Mouse (Mus musculus) liver, embryonic 14.5 days (tissue): ENCODE results near the gene Gjb4. TPM values are rescaled to one million over a fixed set of nuclear protein-coding genes. Genes with fewer than 3 reads are reported as not detected.

ENCODE experiments used
- ATAC-seq: fragments of 200-750 bp; cut with Nextera tagmentation; 2 replicates; pipeline ENCODE4 v1.8.0; 2017; ENCODE audit warnings: moderate number of reproducible peaks, mild to moderate bottlenecking, moderate library complexity; ENCODE audit not compliant: insufficient read depth
- DNase-seq, 3 experiments: peaks; one replicate each; pipeline ENCODE4 v3.0.0-alpha.2; 2012 to 2013; ENCODE audit warnings: low read depth in 3 of 3, low spot score in 3 of 3
- H3K27ac ChIP-seq: fragments of 300-500 bp; sonication (generic); 2 replicates; pipeline ENCODE4 v1.5.1; 2014; ENCODE audit warnings: moderate library complexity, mild to moderate bottlenecking, control low read depth, inconsistent platforms
- H3K27me3 ChIP-seq: fragments of 300-500 bp; sonication (generic); 2 replicates; pipeline ENCODE4 v1.6.1; 2014; ENCODE audit warnings: mild to moderate bottlenecking, low read length, moderate library complexity; ENCODE audit not compliant: control insufficient read depth, insufficient read depth
- H3K36me3 ChIP-seq: fragments of 300-500 bp; sonication (generic); replicated peaks from 2 replicates; pipeline ENCODE4 v1.6.1; 2014; ENCODE audit warnings: low read depth; ENCODE audit not compliant: control insufficient read depth, insufficient read depth
- H3K4me1 ChIP-seq, 2 experiments: fragments of 200-500 bp in 1 of 2; fragments of 300-500 bp in 1 of 2; sonication (generic) in 1 of 2; replicated peaks; 2 replicates each; pipeline ENCODE4 v1.6.1; 2012 to 2014; ENCODE audit warnings: antibody characterized with exemption in 1 of 2, inconsistent platforms in 1 of 2, low read length in 1 of 2; ENCODE audit not compliant: control insufficient read depth in 2 of 2, insufficient read depth in 2 of 2
- H3K4me2 ChIP-seq: fragments of 300-500 bp; sonication (generic); 2 replicates; pipeline ENCODE4 v1.6.1; 2014; ENCODE audit warnings: low read depth, mild to moderate bottlenecking, control low read depth, moderate library complexity
- H3K4me3 ChIP-seq, 2 experiments: fragments of 200-500 bp in 1 of 2; fragments of 300-500 bp in 1 of 2; sonication (generic) in 1 of 2; 2 replicates each; pipeline ENCODE4 v1.5.1; 2012 to 2014; ENCODE audit warnings: low read depth in 2 of 2, low read length in 2 of 2, mild to moderate bottlenecking in 2 of 2, control low read depth in 1 of 2, inconsistent platforms in 1 of 2, moderate library complexity in 1 of 2; ENCODE audit not compliant: insufficient read depth in 1 of 2
- H3K9ac ChIP-seq: fragments of 300-500 bp; sonication (generic); replicated peaks from 2 replicates; pipeline ENCODE4 v1.6.1; 2014; ENCODE audit warnings: mild to moderate bottlenecking, control low read depth, moderate library complexity
- H3K9me3 ChIP-seq: fragments of 300-500 bp; sonication (generic); 2 replicates; pipeline ENCODE4 v1.6.1; 2016; ENCODE audit warnings: low read length, mixed read lengths; ENCODE audit not compliant: control insufficient read depth
- CTCF ChIP-seq: IDR thresholded peaks from 2 replicates; pipeline ENCODE4 v1.5.1; 2016; ENCODE audit warnings: antibody characterized with exemption, low read depth, control low read depth
- WGBS: fragments of 180-500 bp; shearing (Covaris S2); extraction: QIAGEN DNeasy Blood & Tissue Kit; methylation state at CpG from one replicate; pipeline ENCODE4 v1.1.7; 2014; ENCODE audit not compliant: insufficient replicate concordance; 5-methylcytosine and 5-hydroxymethylcytosine counted together
- polyA plus RNA-seq, 2 experiments: library from polyadenylated mRNA; depleted of rRNA in 1 of 2; stranded (reverse) in 1 of 2; unstranded in 1 of 2; fragments of >200 nt; fragmentation: Nextera tagmentation in 1 of 2; extraction: Ambion mirVana in 1 of 2; gene quantifications; 2 replicates each; pipeline versions ENCODE4 v1.2.1 to v1.2.3; 2012 to 2014

Gjb4 gene
- polyA plus RNA-seq, 2 experiments, result not detected

GRCm38 (mm10) chr4:127303796-127304195 is 50.1 kb downstream of the Gjb4 start:
- H3K9me3 ChIP-seq, result no peaks in the 10 kb centered on the region
- H3K4me2 ChIP-seq, result no peak overlapping the region
- no peaks in the 10 kb centered on the region for H3K27me3 ChIP-seq
- no peak for ATAC-seq
- H3K36me3 ChIP-seq, result no peaks in the 10 kb centered on the region
- TF ChIP-seq CTCF, result no peak
- H3K27ac ChIP-seq, result no peak overlapping the region
- 23% methylated on average over 3 of the region's 3 CpGs for WGBS
- no peak overlapping the region for H3K4me3 ChIP-seq
- H3K4me1 ChIP-seq, result no peaks in the 10 kb centered on the region
- no peak for DNase-seq
- no peak overlapping the region for H3K9ac ChIP-seq

Other genes starting within 250 kb of the Gjb4 start
- 3.2 and 3.4 TPM in 2 replicates for gene Tmem35b, start 230.4 kb downstream of the Gjb4 start, polyA plus RNA-seq (2012; rRNA removed)
- gene Tmem35b, start 230.4 kb downstream of the Gjb4 start, polyA plus RNA-seq (2014; fragmentation: Nextera tagmentation; extraction: Ambion mirVana), result 7.9 and 8.7 TPM in 2 replicates
- 0.28 and 0.32 TPM in 2 replicates for gene Dlgap3, start 184.9 kb downstream of the Gjb4 start, polyA plus RNA-seq (2012; rRNA removed)
- 0.23 and 0.24 TPM in 2 replicates for gene Dlgap3, start 184.9 kb downstream of the Gjb4 start, polyA plus RNA-seq (2014; fragmentation: Nextera tagmentation; extraction: Ambion mirVana)
- 11.9 and 14.5 TPM in 2 replicates for gene Smim12, start 110.3 kb downstream of the Gjb4 start, polyA plus RNA-seq (2012; rRNA removed)
- gene Smim12, start 110.3 kb downstream of the Gjb4 start, polyA plus RNA-seq (2014; fragmentation: Nextera tagmentation; extraction: Ambion mirVana), result 25.7 and 27.5 TPM in 2 replicates
- gene Gja4, start 40.0 kb downstream of the Gjb4 start, polyA plus RNA-seq (2012; rRNA removed), result 2.2 and 2.4 TPM in 2 replicates
- 2.1 and 2.8 TPM in 2 replicates for gene Gja4, start 40.0 kb downstream of the Gjb4 start, polyA plus RNA-seq (2014; fragmentation: Nextera tagmentation; extraction: Ambion mirVana)
- 0.03 and 0.06 TPM in 2 replicates for gene Gjb3, start 23.2 kb downstream of the Gjb4 start, polyA plus RNA-seq (2012; rRNA removed)
- gene Gjb3, start 23.2 kb downstream of the Gjb4 start, polyA plus RNA-seq (2014; fragmentation: Nextera tagmentation; extraction: Ambion mirVana), result 0.14 TPM in 1 of 2 replicates, not detected in the other
- gene Gjb5, start 4.1 kb upstream of the Gjb4 start, polyA plus RNA-seq (2012; rRNA removed), result 0.01 TPM in 1 of 2 replicates, not detected in the other
- not detected in 2 replicates for gene Gjb5, start 4.1 kb upstream of the Gjb4 start, polyA plus RNA-seq (2014; fragmentation: Nextera tagmentation; extraction: Ambion mirVana)